In genomic region chr12:57138937-57139336, GRCm38 (mm10) we compare ENCODE assay signal across 31 mouse cellular contexts. TPM values are rescaled to one million over a fixed set of nuclear protein-coding genes. Genes with fewer than 3 reads are reported as not detected.
A peak's percentile ranks its signal among the peaks of the same experiment; 100 is the strongest.
DNase-seq lines count a peak whose midpoint lies in the region; ATAC-seq lines count a peak whose summit lies in the region.
"Had no signal": no experiment of that assay in that cellular context is flagged by ENCODE, and none has a peak within 500 bp of the region (broad histone marks: within the 10 kb centered on the region; RNA-seq: fewer than 3 reads in every experiment).

No protein-coding gene starts in this region.

- no peak overlapping the region for H3K4me3 ChIP-seq in forebrain, embryonic 15.5 days
- H3K4me3 ChIP-seq in forebrain, embryonic 12.5 days (replicated peaks): no peak overlapping the region
- H3K4me3 ChIP-seq in embryonic facial prominence, embryonic 10.5 days: no peak overlapping the region
- H3K4me3 ChIP-seq in embryonic facial prominence, embryonic 14.5 days (ENCODE audit: low read depth, low read length): no peak overlapping the region
- H3K4me3 ChIP-seq in limb, embryonic 12.5 days (replicated peaks): no peak overlapping the region
- H3K4me3 ChIP-seq: embryonic facial prominence, embryonic 15.5 days; gastrocnemius, adult 2 months; heart, adult 2 months; heart, embryonic 13.5 days; hindbrain, embryonic 10.5 days; intestine, embryonic 15.5 days; limb, embryonic 13.5 days; lung, embryonic 15.5 days; midbrain, embryonic 12.5 days had no signal

- H3K4me2 ChIP-seq in forebrain, embryonic 15.5 days (replicated peaks): no peak overlapping the region
- H3K4me2 ChIP-seq in forebrain, embryonic 12.5 days: no peak overlapping the region
- no peak overlapping the region for H3K4me2 ChIP-seq in embryonic facial prominence, embryonic 14.5 days (ENCODE audit: low read depth, low read length)
- no peak overlapping the region for H3K4me2 ChIP-seq in limb, embryonic 12.5 days
- H3K4me2 ChIP-seq: embryonic facial prominence, embryonic 15.5 days; heart, embryonic 13.5 days; intestine, embryonic 15.5 days; limb, embryonic 13.5 days; liver, embryonic 11.5 days; lung, embryonic 15.5 days; midbrain, embryonic 12.5 days had no signal

- H3K9ac ChIP-seq in forebrain, embryonic 15.5 days (replicated peaks): no peak overlapping the region
- H3K9ac ChIP-seq in forebrain, embryonic 12.5 days: no peak overlapping the region
- H3K9ac ChIP-seq in embryonic facial prominence, embryonic 14.5 days (ENCODE audit: low read depth, low read length): no peak overlapping the region
- no peak overlapping the region for H3K9ac ChIP-seq in limb, embryonic 12.5 days (replicated peaks)
- H3K9ac ChIP-seq: embryonic facial prominence, embryonic 15.5 days; heart, embryonic 13.5 days; intestine, embryonic 15.5 days; limb, embryonic 13.5 days; lung, embryonic 15.5 days; midbrain, embryonic 12.5 days had no signal

- H3K9me3 ChIP-seq in forebrain, embryonic 15.5 days: no peaks in the 10 kb centered on the region
- no peaks in the 10 kb centered on the region for H3K9me3 ChIP-seq in forebrain, embryonic 12.5 days
- H3K9me3 ChIP-seq in embryonic facial prominence, embryonic 10.5 days: no peaks in the 10 kb centered on the region
- no peaks in the 10 kb centered on the region for H3K9me3 ChIP-seq in embryonic facial prominence, embryonic 14.5 days (ENCODE audit: control insufficient read depth, low read length)
- no peaks in the 10 kb centered on the region for H3K9me3 ChIP-seq in limb, embryonic 12.5 days
- H3K9me3 ChIP-seq: embryonic facial prominence, embryonic 15.5 days; heart, embryonic 13.5 days; hindbrain, embryonic 10.5 days; intestine, embryonic 15.5 days; limb, embryonic 13.5 days; lung, embryonic 15.5 days; midbrain, embryonic 12.5 days had no signal

- no peaks in the 10 kb centered on the region for H3K36me3 ChIP-seq in forebrain, embryonic 15.5 days
- H3K36me3 ChIP-seq in forebrain, embryonic 12.5 days (replicated peaks): no peaks in the 10 kb centered on the region
- H3K36me3 ChIP-seq in embryonic facial prominence, embryonic 10.5 days (replicated peaks): no peaks in the 10 kb centered on the region
- H3K36me3 ChIP-seq in embryonic facial prominence, embryonic 14.5 days (ENCODE audit: control insufficient read depth, insufficient read depth, low read length): no peaks in the 10 kb centered on the region
- H3K36me3 ChIP-seq in limb, embryonic 12.5 days: no peaks in the 10 kb centered on the region
- H3K36me3 ChIP-seq: embryonic facial prominence, embryonic 15.5 days; heart, embryonic 13.5 days; hindbrain, embryonic 10.5 days; intestine, embryonic 15.5 days; limb, embryonic 13.5 days; lung, embryonic 15.5 days; midbrain, embryonic 12.5 days had no signal

- intact Hi-C loops in heart, postnatal 10 days (cut with DNase I): no loop called here

- peak; percentile 31 for DNase-seq in embryonic facial prominence, embryonic 10.5 days (ENCODE audit: low spot score)
- DNase-seq in embryonic facial prominence, embryonic 14.5 days (ENCODE audit: low spot score): peak; percentile 57
- DNase-seq in natural killer cell, adult 2 months (ENCODE audit: low spot score in 2 of 2): no peak
- DNase-seq in heart, postnatal 10 days: no peak
- no peak for DNase-seq in right cerebral cortex, postnatal 14 days
- DNase-seq: adrenal gland, postnatal 25 days; cerebellum, adult 18-20 months; cerebellum, postnatal 10 days; gastrocnemius, adult 2 months; gastrocnemius, postnatal 36 days; heart, adult 2 months; heart, postnatal 14 days; kidney, adult 8-10 months; kidney, postnatal 4 days; thymus, postnatal 4 days had no signal

- WGBS in forebrain, embryonic 15.5 days: 40% methylated on average over 1 of the region's 1 CpGs
- WGBS in forebrain, embryonic 12.5 days: 71% methylated on average over 1 of the region's 1 CpGs
- WGBS in embryonic facial prominence, embryonic 10.5 days: 41% methylated on average over 1 of the region's 1 CpGs
- 31% methylated on average over 1 of the region's 1 CpGs for WGBS in embryonic facial prominence, embryonic 14.5 days
- WGBS in limb, embryonic 12.5 days: 30% methylated on average over 1 of the region's 1 CpGs

- peak; percentile 77 for ATAC-seq in forebrain, embryonic 15.5 days (replicated peaks)
- ATAC-seq in forebrain, embryonic 12.5 days (ENCODE audit: low FRiP score): no peak
- no peak for ATAC-seq in embryonic facial prominence, embryonic 14.5 days (ENCODE audit: low read depth)
- ATAC-seq in limb, embryonic 12.5 days (ENCODE audit: insufficient number of reproducible peaks, insufficient read depth, low FRiP score, low TSS enrichment, low read depth): no peak
- ATAC-seq: CD4-positive, CD25-positive, alpha-beta regulatory T cell, adult 4 months; hindbrain, postnatal 0 days; intestine, embryonic 15.5 days had no signal

- no peaks in the 10 kb centered on the region for H3K27me3 ChIP-seq in forebrain, embryonic 15.5 days
- H3K27me3 ChIP-seq in forebrain, embryonic 12.5 days: no peaks in the 10 kb centered on the region
- H3K27me3 ChIP-seq in embryonic facial prominence, embryonic 10.5 days (replicated peaks; ENCODE audit: low read depth, poor library complexity, severe bottlenecking): no peaks in the 10 kb centered on the region
- H3K27me3 ChIP-seq in embryonic facial prominence, embryonic 14.5 days (replicated peaks; ENCODE audit: control insufficient read depth, insufficient read depth, low read length): no peaks in the 10 kb centered on the region; the same call in 1 of the 2 replicates
- H3K27me3 ChIP-seq in limb, embryonic 12.5 days: 0 out of 2 replicates have a peak, but pooled peaks cover 2% of the 10 kb centered on the region
- H3K27me3 ChIP-seq: embryonic facial prominence, embryonic 15.5 days; heart, embryonic 13.5 days; intestine, embryonic 15.5 days; limb, embryonic 13.5 days; lung, embryonic 15.5 days; midbrain, embryonic 12.5 days had no signal

- H3K4me1 ChIP-seq in forebrain, embryonic 15.5 days: no peaks in the 10 kb centered on the region
- H3K4me1 ChIP-seq in forebrain, embryonic 12.5 days: no peaks in the 10 kb centered on the region
- H3K4me1 ChIP-seq in embryonic facial prominence, embryonic 10.5 days: peaks cover 30% of the 10 kb centered on the region
- H3K4me1 ChIP-seq in embryonic facial prominence, embryonic 14.5 days (ENCODE audit: control insufficient read depth, insufficient read depth, low read length): peaks cover 14% of the 10 kb centered on the region
- peaks cover 18% of the 10 kb centered on the region for H3K4me1 ChIP-seq in limb, embryonic 12.5 days (replicated peaks)
- H3K4me1 ChIP-seq: heart, embryonic 13.5 days; hindbrain, embryonic 10.5 days; intestine, embryonic 15.5 days; lung, embryonic 15.5 days; midbrain, embryonic 12.5 days had no signal

- no peak overlapping the region for H3K27ac ChIP-seq in forebrain, embryonic 15.5 days (replicated peaks)
- no peak overlapping the region for H3K27ac ChIP-seq in forebrain, embryonic 12.5 days
- peak overlapping the region; percentile 80 for H3K27ac ChIP-seq in embryonic facial prominence, embryonic 10.5 days (replicated peaks)
- 0 out of 2 replicates have a peak overlapping the region, but pooled peaks have one; percentile 3 for H3K27ac ChIP-seq in embryonic facial prominence, embryonic 14.5 days (replicated peaks; ENCODE audit: low read depth, low read length)
- H3K27ac ChIP-seq in limb, embryonic 12.5 days: 0 out of 2 replicates have a peak overlapping the region, but pooled peaks have one; percentile 29
- H3K27ac ChIP-seq: embryonic facial prominence, embryonic 15.5 days; gastrocnemius, adult 2 months; heart, adult 2 months; heart, embryonic 13.5 days; hindbrain, embryonic 10.5 days; hindbrain, postnatal 0 days; intestine, embryonic 15.5 days; kidney, postnatal 0 days; limb, embryonic 13.5 days; lung, embryonic 15.5 days; midbrain, embryonic 12.5 days had no signal

RNA-seq across cellular contexts. Expression of gene Slc25a21, which starts 58.3 kb away (rescaled TPM):
- polyA plus RNA-seq in forebrain, embryonic 15.5 days (2015; fragmentation: Nextera tagmentation; extraction: Ambion mirVana): 0.08 TPM in 1 of 2 replicates, not detected in the other
- 0.42 and 0.66 TPM in 2 replicates for polyA plus RNA-seq in forebrain, embryonic 12.5 days (2016; fragmentation: Nextera tagmentation; extraction: Ambion mirVana)
- polyA plus RNA-seq in embryonic facial prominence, embryonic 10.5 days (2016; fragmentation: Nextera tagmentation; extraction: Ambion mirVana): 2.7 and 2.9 TPM in 2 replicates
- 0.58 and 0.73 TPM in 2 replicates for polyA plus RNA-seq in embryonic facial prominence, embryonic 14.5 days (2014; fragmentation: Nextera tagmentation; extraction: Ambion mirVana)
- 1.1 and 1.3 TPM in 2 replicates for polyA plus RNA-seq in limb, embryonic 12.5 days (2016; fragmentation: Nextera tagmentation; extraction: Ambion mirVana)
- total RNA-seq in heart, postnatal 10 days (2021): under 1 TPM; 0.12 TPM
- total RNA-seq: hindbrain, postnatal 0 days; neutrophil, adult 5-6 weeks had no signal
- polyA plus RNA-seq: CD4-positive, CD25-positive, alpha-beta regulatory T cell, adult 4 months; small intestine, adult 2 months had no signal

Comparison
In these comparisons a context has a peak if more than half of its experiments do, and no peak if none do; other contexts are left out.
1. H3K27ac ChIP-seq: peak in embryonic facial prominence, embryonic 10.5 days (single experiment), embryonic facial prominence, embryonic 14.5 days (single experiment) and limb, embryonic 12.5 days (single experiment); none in forebrain, embryonic 15.5 days (single experiment) and forebrain, embryonic 12.5 days (single experiment).
2. DNase-seq: peak in embryonic facial prominence, embryonic 10.5 days (single experiment) and embryonic facial prominence, embryonic 14.5 days (single experiment); none in natural killer cell, adult 2 months (0 of 2), heart, postnatal 10 days (0 of 2) and right cerebral cortex, postnatal 14 days (single experiment).